Mouse (Mus musculus): Measurements from ENCODE around the gene Rnh1. TPM values are rescaled to one million over a fixed set of nuclear protein-coding genes. Genes with fewer than 3 reads are reported as not detected.
A peak's percentile ranks its signal among the peaks of the same experiment; 100 is the strongest.

Gene Rnh1
- total and polyA plus RNA-seq, 3 experiments, result 84.7 to 133 (median 95.5) TPM

DNA sequence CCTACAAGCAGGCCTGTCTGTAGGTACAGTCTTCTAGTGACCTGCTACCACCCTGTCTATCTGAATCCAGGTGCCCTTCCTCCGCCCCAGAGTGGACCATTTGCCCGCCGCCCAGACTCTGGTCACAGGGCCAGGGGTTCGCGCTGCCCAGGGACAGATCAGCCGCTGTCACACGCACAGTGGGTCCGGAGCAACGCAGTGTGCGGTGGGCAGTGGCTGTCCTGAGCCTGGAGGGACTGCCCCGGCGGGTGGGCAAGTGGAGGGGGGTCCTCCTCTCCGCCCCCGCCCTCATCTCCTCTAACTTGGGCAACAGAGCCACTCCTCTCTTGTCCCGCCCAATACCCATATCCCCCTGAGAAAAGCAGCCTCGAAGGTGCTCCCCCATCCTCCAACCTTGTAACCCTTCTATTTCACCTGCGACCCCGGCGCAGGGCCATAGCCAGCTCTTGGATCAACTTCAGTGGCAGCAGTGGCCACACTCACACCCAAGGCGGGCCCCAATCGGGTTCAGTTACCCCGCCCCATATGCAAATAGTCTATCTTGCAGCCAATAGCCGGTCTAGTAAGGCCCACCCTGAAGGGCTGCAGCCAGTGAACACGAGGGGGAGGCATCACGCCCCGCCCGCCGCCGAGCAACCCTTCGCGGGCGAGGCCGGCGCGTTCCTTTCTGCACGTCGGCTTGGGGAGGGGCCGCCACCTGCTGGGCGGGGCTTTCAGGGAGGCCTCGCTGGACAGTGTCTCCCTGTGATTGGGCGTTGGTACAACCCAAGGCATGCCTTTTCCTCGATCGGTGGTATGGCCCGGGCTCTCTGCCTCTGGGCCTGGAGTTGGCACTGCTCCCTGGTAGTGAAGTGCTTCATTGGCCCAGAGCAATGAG is 48.8 kb upstream of the Rnh1 start (continued):
- TF ChIP-seq ETS1 (conservative IDR thresholded peaks at IDR 0.05; ENCODE audit: low read depth, low read length), result no peak
- peak; percentile 28; the same call in 1 of the 2 replicates for TF ChIP-seq NELFE (IDR thresholded peaks at IDR 0.05; ENCODE audit: low read depth, low read length)

DNA sequence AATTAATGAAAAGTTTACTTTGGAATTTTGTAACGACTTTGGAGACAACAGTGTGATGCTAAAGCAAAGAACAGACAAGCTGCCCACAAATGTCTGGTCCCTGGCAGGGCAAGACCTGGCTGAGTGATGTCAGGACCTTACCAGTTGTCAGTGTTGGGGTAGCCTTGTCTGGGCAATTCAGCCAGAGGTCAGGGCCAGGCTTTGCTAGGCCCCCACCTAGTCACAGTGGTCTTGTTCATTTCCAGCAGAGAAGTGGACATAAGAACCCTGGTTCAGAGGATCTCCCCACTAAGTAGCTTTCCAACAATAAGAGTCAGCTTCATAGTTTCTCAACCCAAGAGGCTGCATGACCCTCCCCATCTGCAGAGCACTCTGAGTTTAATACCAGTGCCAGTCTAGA is 47.7 kb upstream of the Rnh1 start:
- Histone ChIP-seq H3K27ac (ENCODE audit: insufficient read depth, low read depth) (no peak overlapping the region), H3K27me3 (replicated peaks) (peaks cover 15% of the 10 kb centered on the region), H3K4me2 (ENCODE audit: insufficient read depth, low read depth, poor library complexity, severe bottlenecking) (no peak overlapping the region), H3K9ac (ENCODE audit: insufficient read depth, low read depth) (no peak overlapping the region), H3K4me3 (replicated peaks in 1 of 3; ENCODE audit: low read depth in 2 of 3, low read length in 2 of 3, poor library complexity in 1 of 3) (peak overlapping the region in 1 of 3 experiments; percentile 83), H3K36me3 (replicated peaks in 1 of 2; ENCODE audit: control insufficient read depth in 1 of 2, insufficient read depth in 1 of 2, low read length in 1 of 2) (peaks cover 0 to 28% of the 10 kb centered on the region in 2 experiments), H3K79me2 (replicated peaks; ENCODE audit: control insufficient read depth, extremely low read depth, insufficient read depth, poor library complexity, severe bottlenecking) (no peaks in the 10 kb centered on the region), H3K9me3 (replicated peaks; ENCODE audit: low read length) (no peaks in the 10 kb centered on the region), H3K4me1 (ENCODE audit: control insufficient read depth in 1 of 2, insufficient read depth in 2 of 2) (peaks cover 19 to 53% of the 10 kb centered on the region in 2 experiments)
- in situ Hi-C loops (cut with MboI; ENCODE audit: low pct_ligation_motif_present, low pct_unique_long_range_greater_than_20kb, low sequenced_read_pairs) (no loop called here), dilution Hi-C loops (cut with MboI; ENCODE audit: extremely low pct_ligation_motif_present, extremely low pct_unique_long_range_greater_than_20kb, low sequenced_read_pairs) (no loop called here)
- TF ChIP-seq IRF4 (IDR thresholded peaks at IDR 0.05; ENCODE audit: low read depth, low read length), result no peak
- no peak for TF ChIP-seq POLR2AphosphoS2 (IDR thresholded peaks at IDR 0.05; ENCODE audit: low read depth, low read length)
- TF ChIP-seq RAD21 (IDR thresholded peaks at IDR 0.05; ENCODE audit: low read depth, low read length), result no peak
- no peak for TF ChIP-seq ZC3H11A (IDR thresholded peaks at IDR 0.05; ENCODE audit: low read depth, low read length)
- no peak for TF ChIP-seq MYC (IDR thresholded peaks at IDR 0.05; ENCODE audit: low read depth, low read length)
- TF ChIP-seq EP300 (IDR thresholded peaks at IDR 0.05; ENCODE audit: low read length), result no peak
- no peak for TF ChIP-seq ELF1 (IDR thresholded peaks at IDR 0.05; ENCODE audit: low read depth, low read length)
- TF ChIP-seq MAZ (IDR thresholded peaks at IDR 0.05; ENCODE audit: low read depth, low read length), result no peak
- no peak for TF ChIP-seq PAX5 (IDR thresholded peaks at IDR 0.05; ENCODE audit: low read length)
- TF ChIP-seq HCFC1 (IDR thresholded peaks at IDR 0.05; ENCODE audit: low read depth, low read length), result no peak
- TF ChIP-seq NELFE (IDR thresholded peaks at IDR 0.05; ENCODE audit: low read depth, low read length), result no peak
- TF ChIP-seq KAT2A (IDR thresholded peaks at IDR 0.05; ENCODE audit: insufficient replicate concordance, low read length), result no peak
- no peak for TF ChIP-seq MEF2A (IDR thresholded peaks at IDR 0.05; ENCODE audit: borderline replicate concordance, low read depth, low read length)
- no peak for TF ChIP-seq TBP (conservative IDR thresholded peaks at IDR 0.05; ENCODE audit: low read depth, low read length)
- TF ChIP-seq MXI1 (IDR thresholded peaks at IDR 0.05; ENCODE audit: low read depth, low read length), result no peak
- no peak for DNase-seq (ENCODE audit: extremely low read depth)

DNA sequence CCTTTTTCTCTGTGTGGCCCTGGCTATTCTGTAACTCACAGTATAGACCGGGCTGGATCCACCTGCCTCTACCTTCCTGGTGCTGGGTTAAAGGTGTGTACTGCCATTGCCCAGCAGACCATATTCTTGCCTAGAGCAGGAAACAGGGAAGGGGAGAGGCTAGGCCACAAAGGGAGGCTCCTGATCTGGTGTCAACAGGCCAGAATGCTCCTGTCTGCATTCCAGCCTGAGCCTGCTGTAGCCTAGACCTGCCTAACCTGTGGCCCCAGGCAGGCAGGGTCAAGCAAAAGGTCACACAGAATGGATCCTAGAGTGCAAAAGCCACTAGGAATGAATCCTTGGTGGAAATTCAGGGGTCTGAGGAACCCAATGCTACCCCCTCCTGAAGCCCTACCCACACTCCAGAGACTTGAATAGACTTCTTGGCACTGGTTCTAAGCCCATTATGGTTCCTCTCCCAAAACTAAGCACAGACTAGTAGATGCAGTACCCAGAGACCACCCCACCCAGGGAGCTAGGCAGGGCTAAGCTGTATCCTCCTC is 47.0 kb upstream of the Rnh1 start:
- Histone ChIP-seq H3K9me3 (replicated peaks; ENCODE audit: low read length) (no peaks in the 10 kb centered on the region), H3K27me3 (replicated peaks) (peaks cover 8% of the 10 kb centered on the region), H3K4me3 (replicated peaks in 1 of 3; ENCODE audit: low read depth in 2 of 3, low read length in 2 of 3, poor library complexity in 1 of 3) (no peak overlapping the region), H3K4me1 (ENCODE audit: control insufficient read depth in 1 of 2, insufficient read depth in 2 of 2) (peaks cover 23 to 59% of the 10 kb centered on the region in 2 experiments), H3K79me2 (replicated peaks; ENCODE audit: control insufficient read depth, extremely low read depth, insufficient read depth, poor library complexity, severe bottlenecking) (no peaks in the 10 kb centered on the region), H3K4me2 (ENCODE audit: insufficient read depth, low read depth, poor library complexity, severe bottlenecking) (no peak overlapping the region), H3K27ac (ENCODE audit: insufficient read depth, low read depth) (no peak overlapping the region), H3K9ac (ENCODE audit: insufficient read depth, low read depth) (no peak overlapping the region), H3K36me3 (replicated peaks in 1 of 2; ENCODE audit: control insufficient read depth in 1 of 2, insufficient read depth in 1 of 2, low read length in 1 of 2) (peaks cover 0 to 28% of the 10 kb centered on the region in 2 experiments)
- in situ Hi-C loops (cut with MboI; ENCODE audit: low pct_ligation_motif_present, low pct_unique_long_range_greater_than_20kb, low sequenced_read_pairs), result no loop called here
- no peak for DNase-seq (ENCODE audit: extremely low read depth)
- TF ChIP-seq E2F4 (IDR thresholded peaks at IDR 0.05; ENCODE audit: insufficient replicate concordance, low read depth, low read length) (no peak), JUN (IDR thresholded peaks at IDR 0.05; ENCODE audit: insufficient read depth, low read depth, low read length) (no peak), TBP (conservative IDR thresholded peaks at IDR 0.05; ENCODE audit: low read depth, low read length) (no peak), NELFE (IDR thresholded peaks at IDR 0.05; ENCODE audit: low read depth, low read length) (no peak), HCFC1 (IDR thresholded peaks at IDR 0.05; ENCODE audit: low read depth, low read length) (no peak), SIN3A (IDR thresholded peaks at IDR 0.05; ENCODE audit: low read length) (no peak), PAX5 (IDR thresholded peaks at IDR 0.05; ENCODE audit: low read length) (no peak)
- dilution Hi-C loops (cut with MboI; ENCODE audit: extremely low pct_ligation_motif_present, extremely low pct_unique_long_range_greater_than_20kb, low sequenced_read_pairs), result no loop called here

All from CH12.LX (cell line).